Mouse (Mus musculus): ENCODE results near the gene Pde6c. TPM values are rescaled to one million over a fixed set of nuclear protein-coding genes. Genes with fewer than 3 reads are reported as not detected.

Pde6c gene
- polyA plus RNA-seq, 1 experiment: 0.12 TPM

DNA sequence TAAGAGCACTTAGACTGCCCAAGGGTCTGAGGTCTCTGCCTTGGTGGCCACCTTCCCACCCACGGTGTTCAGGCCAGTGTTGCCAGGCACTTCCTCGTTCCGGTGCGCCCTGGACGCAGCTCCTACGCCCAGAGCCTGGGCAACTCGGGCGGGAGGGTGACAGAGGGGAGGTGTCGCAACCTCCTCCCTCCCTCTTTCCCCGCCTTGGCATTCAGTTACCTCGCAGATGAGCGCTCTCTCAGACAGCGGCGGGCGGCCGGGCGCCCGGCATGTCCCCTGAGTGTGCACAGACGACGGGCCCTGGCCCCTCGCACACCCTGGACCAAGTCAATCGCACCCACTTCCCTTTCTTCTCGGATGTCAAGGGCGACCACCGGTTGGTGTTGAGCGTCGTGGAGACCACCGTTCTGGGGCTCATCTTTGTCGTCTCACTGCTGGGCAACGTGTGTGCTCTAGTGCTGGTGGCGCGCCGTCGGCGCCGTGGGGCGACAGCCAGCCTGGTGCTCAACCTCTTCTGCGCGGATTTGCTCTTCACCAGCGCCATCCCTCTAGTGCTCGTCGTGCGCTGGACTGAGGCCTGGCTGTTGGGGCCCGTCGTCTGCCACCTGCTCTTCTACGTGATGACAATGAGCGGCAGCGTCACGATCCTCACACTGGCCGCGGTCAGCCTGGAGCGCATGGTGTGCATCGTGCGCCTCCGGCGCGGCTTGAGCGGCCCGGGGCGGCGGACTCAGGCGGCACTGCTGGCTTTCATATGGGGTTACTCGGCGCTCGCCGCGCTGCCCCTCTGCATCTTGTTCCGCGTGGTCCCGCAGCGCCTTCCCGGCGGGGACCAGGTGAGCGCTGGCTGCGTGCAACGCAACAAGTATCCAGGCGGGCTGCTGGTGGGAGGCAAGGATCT, 35.5 kb upstream of the Pde6c start, which contains the start of gene Ffar4:
TSS of gene Ffar4 (plus strand) at position 214 of the 901 bp plus-strand sequence.
- H3K27me3 ChIP-seq (ENCODE audit: control insufficient read depth, insufficient read depth, low read length): no peaks in the 10 kb centered on the region

DNA sequence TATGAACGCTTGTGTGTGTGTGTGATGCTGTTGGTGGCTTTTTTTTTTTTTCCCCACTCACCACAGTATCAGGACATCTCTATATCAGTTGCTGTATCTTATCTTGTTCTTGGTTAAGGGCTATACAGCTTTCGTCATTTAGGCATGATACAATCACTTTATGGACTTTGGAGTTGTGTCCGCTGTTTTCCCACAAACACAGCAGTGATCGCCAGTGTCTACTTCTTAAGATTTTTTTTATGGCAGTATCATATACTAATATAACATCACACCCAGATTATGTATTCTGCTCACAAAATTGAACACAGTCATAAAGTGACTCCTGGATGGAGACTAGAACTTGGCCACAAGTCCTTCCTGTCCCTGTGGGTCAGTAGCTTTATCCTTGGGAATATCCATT, 24.7 kb upstream of the Pde6c start:
- Histone ChIP-seq H3K27me3 (ENCODE audit: control insufficient read depth, insufficient read depth, low read length) (no peaks in the 10 kb centered on the region), H3K27ac (ENCODE audit: control insufficient read depth, insufficient read depth, low read depth, low read length) (no peak overlapping the region), H3K4me3 (ENCODE audit: control insufficient read depth, low read depth, low read length) (no peak overlapping the region), H3K4me1 (ENCODE audit: control insufficient read depth, insufficient read depth, low read length) (no peaks in the 10 kb centered on the region), H3K36me3 (ENCODE audit: control insufficient read depth, insufficient read depth, low read length) (no peaks in the 10 kb centered on the region)
- TF ChIP-seq CTCF (IDR thresholded peaks at IDR 0.05; ENCODE audit: control insufficient read depth, insufficient read depth, insufficient replicate concordance, low read depth, low read length) (no peak), POLR2A (IDR thresholded peaks at IDR 0.05; ENCODE audit: control insufficient read depth, low read depth, low read length) (no peak)

More for the DNA sequence above, 35.5 kb upstream of the Pde6c start, which contains the start of gene Ffar4:
- Histone ChIP-seq H3K36me3 (ENCODE audit: control insufficient read depth, insufficient read depth, low read length) (no peaks in the 10 kb centered on the region), H3K4me3 (ENCODE audit: control insufficient read depth, low read depth, low read length) (peak within 1 kb of the TSS; percentile 75), H3K4me1 (ENCODE audit: control insufficient read depth, insufficient read depth, low read length) (peaks cover 8% of the 10 kb centered on the region), H3K27ac (ENCODE audit: control insufficient read depth, insufficient read depth, low read depth, low read length) (no peak within 1 kb of the TSS)
- no peak for TF ChIP-seq CTCF (IDR thresholded peaks at IDR 0.05; ENCODE audit: control insufficient read depth, insufficient read depth, insufficient replicate concordance, low read depth, low read length)
- no peak for TF ChIP-seq POLR2A (IDR thresholded peaks at IDR 0.05; ENCODE audit: control insufficient read depth, low read depth, low read length)

- Histone ChIP-seq H3K4me3 (ENCODE audit: control insufficient read depth, low read depth, low read length) (no peak overlapping the region), H3K27ac (ENCODE audit: control insufficient read depth, insufficient read depth, low read depth, low read length) (no peak overlapping the region), H3K27me3 (ENCODE audit: control insufficient read depth, insufficient read depth, low read length) (no peaks in the 10 kb centered on the region), H3K36me3 (ENCODE audit: control insufficient read depth, insufficient read depth, low read length) (no peaks in the 10 kb centered on the region), H3K4me1 (ENCODE audit: control insufficient read depth, insufficient read depth, low read length) (no peaks in the 10 kb centered on the region; the same call in 1 of the 2 replicates)
- no peak for TF ChIP-seq CTCF (IDR thresholded peaks at IDR 0.05; ENCODE audit: control insufficient read depth, insufficient read depth, insufficient replicate concordance, low read depth, low read length)
- no peak for TF ChIP-seq POLR2A (IDR thresholded peaks at IDR 0.05; ENCODE audit: control insufficient read depth, low read depth, low read length)
Measured at GRCm38 (mm10) chr19:38109506-38110242, 22.9 kb upstream of the Pde6c start.

GRCm38 (mm10) chr19:38111056-38111455, 21.5 kb upstream of the Pde6c start:
- Histone ChIP-seq H3K27ac (ENCODE audit: control insufficient read depth, insufficient read depth, low read depth, low read length) (no peak overlapping the region), H3K36me3 (ENCODE audit: control insufficient read depth, insufficient read depth, low read length) (no peaks in the 10 kb centered on the region), H3K4me3 (ENCODE audit: control insufficient read depth, low read depth, low read length) (no peak overlapping the region), H3K27me3 (ENCODE audit: control insufficient read depth, insufficient read depth, low read length) (no peaks in the 10 kb centered on the region), H3K4me1 (ENCODE audit: control insufficient read depth, insufficient read depth, low read length) (no peaks in the 10 kb centered on the region; the same call in 1 of the 2 replicates)
- TF ChIP-seq POLR2A (IDR thresholded peaks at IDR 0.05; ENCODE audit: control insufficient read depth, low read depth, low read length) (no peak), CTCF (IDR thresholded peaks at IDR 0.05; ENCODE audit: control insufficient read depth, insufficient read depth, insufficient replicate concordance, low read depth, low read length) (no peak)

GRCm38 (mm10) chr19:38112575-38112974, 20.0 kb upstream of the Pde6c start:
- H3K36me3 ChIP-seq (ENCODE audit: control insufficient read depth, insufficient read depth, low read length): no peaks in the 10 kb centered on the region
- H3K4me1 ChIP-seq (ENCODE audit: control insufficient read depth, insufficient read depth, low read length): no peaks in the 10 kb centered on the region; the same call in 1 of the 2 replicates

GRCm38 (mm10) chr19:38114834-38115491, 17.6 kb upstream of the Pde6c start:
- no peaks in the 10 kb centered on the region for H3K36me3 ChIP-seq (ENCODE audit: control insufficient read depth, insufficient read depth, low read length)
- H3K27me3 ChIP-seq (ENCODE audit: control insufficient read depth, insufficient read depth, low read length): no peaks in the 10 kb centered on the region
- no peak overlapping the region for H3K27ac ChIP-seq (ENCODE audit: control insufficient read depth, insufficient read depth, low read depth, low read length)
- peaks cover 6% of the 10 kb centered on the region for H3K4me1 ChIP-seq (ENCODE audit: control insufficient read depth, insufficient read depth, low read length)
- H3K4me3 ChIP-seq (ENCODE audit: control insufficient read depth, low read depth, low read length): no peak overlapping the region
- TF ChIP-seq CTCF (IDR thresholded peaks at IDR 0.05; ENCODE audit: control insufficient read depth, insufficient read depth, insufficient replicate concordance, low read depth, low read length): no peak
- TF ChIP-seq POLR2A (IDR thresholded peaks at IDR 0.05; ENCODE audit: control insufficient read depth, low read depth, low read length): no peak

More at GRCm38 (mm10) chr19:38112575-38112974, 20.0 kb upstream of the Pde6c start:
- H3K27me3 ChIP-seq (ENCODE audit: control insufficient read depth, insufficient read depth, low read length): no peaks in the 10 kb centered on the region
- no peak overlapping the region for H3K27ac ChIP-seq (ENCODE audit: control insufficient read depth, insufficient read depth, low read depth, low read length)
- no peak overlapping the region for H3K4me3 ChIP-seq (ENCODE audit: control insufficient read depth, low read depth, low read length)
- TF ChIP-seq POLR2A (IDR thresholded peaks at IDR 0.05; ENCODE audit: control insufficient read depth, low read depth, low read length) (no peak), CTCF (IDR thresholded peaks at IDR 0.05; ENCODE audit: control insufficient read depth, insufficient read depth, insufficient replicate concordance, low read depth, low read length) (no peak)

Data from testis, adult 2 months (tissue).